Mouse (Mus musculus) left cerebral cortex, postnatal 25 days (tissue): ENCODE measurements at regions not wholly inside any gene's neighbourhood (a gene's known extent, or its start where the extent isn't known, plus 50 kb on each side); places are given as distances from the start of the nearest gene placed in this dataset.
"Not testable (repeated sequence)": the region's sequence is repeated elsewhere in the genome, so short reads cannot be mapped to it uniquely, and the experiment has no call there.

Source experiments
- DNase-seq, 2 experiments: peaks; one replicate each; pipeline ENCODE4 v3.0.0; 2022; ENCODE audit warnings: low spot score in 2 of 2, mixed read lengths in 1 of 2
- intact Hi-C: fragments of 180-260 bp; cut with DNase I; formaldehyde crosslinking; loops from one replicate; pipeline ENCODE4 v1.15.1; 2025

- DNase-seq, intact Hi-C loops: not testable (repeated sequence)
These were observed 641.2 kb upstream of the Slc8a1 start for GRCm38 (mm10) chr17:82379371-82379770.

DNA sequence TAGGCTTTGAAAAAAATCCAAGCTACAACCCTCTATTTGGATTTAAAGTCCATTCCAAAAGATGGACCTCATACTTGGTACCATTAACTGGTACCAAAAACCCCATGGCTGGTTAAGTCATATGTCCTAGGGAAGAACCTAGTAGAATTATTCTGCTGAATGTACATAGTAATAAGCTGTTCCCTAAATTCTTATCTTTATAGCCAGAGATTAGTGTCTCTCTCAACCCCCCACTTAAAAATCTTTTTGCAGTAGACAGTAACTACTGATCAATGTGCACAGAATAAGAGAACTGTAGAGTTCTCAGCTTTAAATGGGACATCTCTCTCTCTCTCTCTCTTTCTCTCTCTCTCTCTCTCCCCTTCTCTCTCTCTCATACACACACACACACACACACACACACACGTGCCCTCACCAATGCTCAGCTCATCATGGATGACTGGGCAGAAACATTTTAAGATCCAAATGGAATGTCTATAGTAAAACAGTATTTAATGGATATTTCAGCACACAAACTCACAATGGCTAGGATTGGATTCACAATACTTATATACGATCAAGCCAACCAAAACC is 640.2 kb upstream of the Slc8a1 start:
- intact Hi-C loops, result no loop called here

GRCm38 (mm10) chr17:82377176-82377592 is 639.0 kb upstream of the Slc8a1 start:
- intact Hi-C loops, result no loop called here
- no peak for DNase-seq

More for the DNA sequence above, 640.2 kb upstream of the Slc8a1 start:
- DNase-seq, result no peak

DNA sequence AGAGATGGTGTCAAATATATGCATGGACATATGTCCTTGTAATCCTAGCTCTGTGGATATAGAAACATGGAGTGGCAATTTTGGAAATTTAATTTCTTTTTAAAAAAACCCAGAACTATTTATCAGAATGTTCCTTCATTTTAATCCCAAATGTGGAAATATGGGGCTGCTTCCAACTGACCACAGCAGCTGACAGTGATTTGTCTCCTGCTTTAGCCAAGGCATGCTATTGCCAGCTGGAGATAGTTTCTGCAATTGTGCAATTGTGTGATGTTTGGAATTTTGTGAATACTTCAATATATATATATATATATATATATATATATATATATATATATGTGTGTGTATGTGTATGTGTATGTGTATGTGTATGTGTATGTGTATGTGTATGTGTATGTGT is 629.7 kb upstream of the Slc8a1 start:
- DNase-seq, result no peak
- intact Hi-C loops, result no loop called here

DNA sequence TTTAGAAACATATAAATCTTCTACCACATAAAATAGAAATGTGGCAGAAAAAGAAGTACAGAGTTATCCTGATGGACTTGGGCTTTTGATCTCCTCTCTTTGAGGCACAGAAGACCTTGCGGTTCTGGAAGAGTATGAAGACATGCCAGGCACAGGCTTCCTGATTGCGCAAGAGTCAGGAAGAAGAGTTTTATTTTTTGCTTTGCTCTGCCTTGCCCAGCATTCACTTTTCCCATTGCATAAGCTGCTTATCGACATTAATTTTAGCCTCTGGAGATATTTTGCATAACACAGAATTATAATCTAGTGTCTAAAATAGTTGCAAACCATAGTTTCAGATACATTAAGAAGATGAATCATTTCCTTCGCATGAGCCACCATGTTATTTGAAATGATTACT is 627.8 kb upstream of the Slc8a1 start:
- DNase-seq, result peak in 1 of 2 experiments; percentile 63
- intact Hi-C loops, result no loop called here

DNA sequence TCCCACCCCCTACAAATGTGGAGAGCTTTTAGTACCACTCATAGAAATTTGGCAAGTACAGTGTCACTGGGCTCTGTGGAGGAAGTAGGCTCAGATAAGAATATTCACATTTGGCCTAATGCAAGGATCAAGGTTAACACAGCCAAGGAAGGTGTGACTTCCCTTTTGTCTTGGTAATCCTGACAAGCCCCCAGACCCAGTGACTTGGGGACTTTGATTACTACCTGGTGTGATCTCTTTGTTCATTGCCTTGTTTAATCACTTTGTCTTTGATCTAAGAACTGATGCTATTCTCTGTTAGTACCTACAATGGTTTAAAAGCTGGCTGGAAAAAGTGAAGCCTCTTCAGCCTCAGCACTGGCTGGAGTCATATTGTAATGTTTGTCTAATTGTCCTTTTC is 610.5 kb upstream of the Slc8a1 start:
- DNase-seq, result no peak
- intact Hi-C loops, result no loop called here

DNA sequence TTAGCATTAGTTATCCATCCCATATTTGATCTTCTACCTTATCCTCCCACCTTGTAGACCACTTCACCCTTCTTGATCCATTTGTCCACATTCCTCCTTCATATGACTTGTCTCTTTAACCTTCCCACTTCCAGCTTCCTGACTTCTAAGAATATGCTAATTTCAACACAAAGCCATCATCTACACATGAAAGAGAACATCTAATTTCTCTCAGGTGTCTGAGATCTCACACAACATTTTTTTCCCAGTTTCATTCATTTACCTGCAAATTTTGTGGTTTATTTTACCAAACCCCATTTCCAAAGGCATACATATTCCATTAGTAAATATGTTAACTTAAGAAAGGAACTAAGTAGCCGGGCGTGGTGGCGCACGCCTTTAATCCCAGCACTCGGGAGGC is 593.3 kb upstream of the Slc8a1 start:
- no peak for DNase-seq
- intact Hi-C loops, result no loop called here

GRCm38 (mm10) chr17:82312191-82312590 is 574.0 kb upstream of the Slc8a1 start:
- intact Hi-C loops, result no loop called here

GRCm38 (mm10) chr17:82306347-82306746 is 568.2 kb upstream of the Slc8a1 start:
- DNase-seq, result no peak
- intact Hi-C loops, result no loop called here

More at GRCm38 (mm10) chr17:82312191-82312590, 574.0 kb upstream of the Slc8a1 start:
- DNase-seq, result no peak

- no peak for DNase-seq
- intact Hi-C loops, result no loop called here
These were observed 539.6 kb upstream of the Slc8a1 start for GRCm38 (mm10) chr17:82277728-82278127.

DNA sequence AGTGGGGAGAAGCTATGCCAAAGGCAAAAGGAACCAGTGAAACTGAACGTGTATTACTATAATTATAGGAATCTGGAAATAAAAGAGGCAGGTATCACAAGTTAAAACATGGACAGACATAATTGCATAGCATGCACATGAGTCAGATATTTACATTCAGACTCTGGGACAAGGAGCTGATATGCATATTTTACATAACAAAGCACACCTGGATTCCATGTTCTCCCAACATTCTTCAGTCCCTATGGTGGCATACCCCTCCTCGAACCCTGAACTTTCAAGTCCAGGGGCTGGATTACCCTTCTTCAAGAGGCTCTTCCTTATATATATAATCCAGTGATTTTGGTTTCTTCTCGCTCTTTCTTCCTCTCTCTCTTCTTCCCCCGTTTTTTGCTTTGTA is 535.8 kb upstream of the Slc8a1 start:
- intact Hi-C loops, result no loop called here

DNA sequence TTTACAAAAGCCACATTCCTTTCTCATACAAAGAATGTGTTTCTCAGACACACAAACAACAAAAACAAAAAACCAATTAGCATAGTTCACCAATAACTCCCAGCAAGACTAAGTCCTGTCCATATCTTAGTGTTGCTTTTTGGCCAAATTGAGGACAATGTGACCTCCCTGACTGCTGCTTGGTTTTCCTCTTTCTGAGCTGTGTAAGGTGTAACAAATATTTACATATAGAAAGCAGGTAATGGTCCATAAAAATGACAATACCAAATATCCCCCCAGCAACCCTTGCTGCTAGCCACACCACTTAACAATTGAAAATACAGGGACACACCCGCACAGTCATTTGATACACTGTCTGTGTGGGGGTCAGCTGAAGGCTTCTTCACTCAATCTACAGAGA is 534.7 kb upstream of the Slc8a1 start:
- DNase-seq, result no peak
- intact Hi-C loops, result no loop called here

More for the DNA sequence above, 535.8 kb upstream of the Slc8a1 start:
- no peak for DNase-seq

- intact Hi-C loops, DNase-seq: not testable (repeated sequence)
These were observed 528.7 kb upstream of the Slc8a1 start for GRCm38 (mm10) chr17:82266842-82267241.

DNA sequence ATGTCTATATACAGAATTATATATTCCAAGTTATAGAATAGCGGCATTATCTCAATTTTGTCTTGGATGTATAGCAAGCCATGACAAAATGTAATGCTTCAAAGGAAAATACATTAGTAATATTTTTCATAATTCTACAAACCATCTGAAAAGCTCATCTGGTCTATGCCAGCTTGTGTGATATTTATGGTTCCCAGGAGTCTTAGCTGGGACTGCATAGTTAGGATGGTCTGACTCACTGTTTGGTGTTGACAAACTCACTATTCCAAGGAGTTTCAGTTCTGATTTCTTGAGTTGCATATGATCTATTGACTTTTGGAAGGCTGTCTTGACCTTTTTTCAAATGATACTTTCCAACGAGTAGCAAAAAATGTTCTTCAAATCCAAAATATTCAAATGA is 514.2 kb upstream of the Slc8a1 start:
- no peak for DNase-seq
- intact Hi-C loops, result no loop called here

- intact Hi-C loops, result no loop called here
- peak in 1 of 2 experiments; percentile 23 for DNase-seq
These were observed 513.7 kb upstream of the Slc8a1 start for GRCm38 (mm10) chr17:82251841-82252240.

- no peak for DNase-seq
- intact Hi-C loops, result no loop called here
These were observed 500.2 kb upstream of the Slc8a1 start for GRCm38 (mm10) chr17:82238361-82238760.

GRCm38 (mm10) chr17:82237456-82237855 is 499.3 kb upstream of the Slc8a1 start:
- intact Hi-C loops, result no loop called here
- DNase-seq, result no peak

GRCm38 (mm10) chr17:82215728-82216623 is 477.8 kb upstream of the Slc8a1 start:
- intact Hi-C loops, result no loop called here
- DNase-seq, result no peak

- no peak for DNase-seq
- intact Hi-C loops, result no loop called here
These were observed 461.8 kb upstream of the Slc8a1 start for GRCm38 (mm10) chr17:82199981-82200380.

- intact Hi-C loops, result no loop called here
- DNase-seq, result no peak
These were observed 461.0 kb upstream of the Slc8a1 start for GRCm38 (mm10) chr17:82199031-82199642.

DNA sequence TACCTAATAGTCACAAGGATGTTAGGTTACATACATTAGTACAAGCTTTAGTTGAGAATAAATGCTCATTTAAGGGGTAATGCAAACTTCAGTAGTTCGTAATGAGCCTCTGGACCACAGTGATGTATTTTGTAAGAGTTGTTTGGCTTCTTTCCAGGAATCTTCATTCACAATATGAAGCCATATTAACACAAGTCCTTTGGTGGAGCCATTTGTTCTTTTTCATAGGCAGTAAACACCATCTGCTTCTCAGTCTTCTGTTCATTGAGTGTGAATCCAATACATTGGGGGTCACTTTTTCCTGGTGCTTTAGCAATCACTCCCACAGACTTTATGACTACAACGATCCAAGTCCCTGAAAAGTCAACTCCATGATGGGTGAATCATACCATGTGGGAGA is 446.1 kb upstream of the Slc8a1 start:
- intact Hi-C loops, result no loop called here
- no peak for DNase-seq
